Mouse (Mus musculus) mouse embryonic stem cell (cell line): ENCODE results near the gene Hax1.

Experiments
- in situ Hi-C, 2 experiments: fragments of 300-500 bp; cut with MboI; formaldehyde crosslinking; loops; 1 replicate in 1 of 2; 3 replicates in 1 of 2; pipeline ENCODE4 v1.14.3; 2019 to 2020; ENCODE audit warnings: low sequenced_read_pairs in 2 of 2, low pct_unique_long_range_greater_than_20kb in 1 of 2, mixed read lengths in 1 of 2; ENCODE audit not compliant: unreplicated experiment in 1 of 2

Hax1 gene

GRCm38 (mm10) chr3:89963926-89964739, 34.4 kb downstream of the Hax1 start:
- in situ Hi-C loops = no loop called here

- in situ Hi-C loops = no loop called here
These were observed 35.3 kb downstream of the Hax1 start, which contains the start of gene Atp8b2 for GRCm38 (mm10) chr3:89963221-89963763. TSS of gene Atp8b2 (minus strand) at chr3:89963508.

- in situ Hi-C loops = no loop called here
These were observed 35.8 kb downstream of the Hax1 start for GRCm38 (mm10) chr3:89962751-89963220.

- in situ Hi-C loops = no loop called here
These were observed 36.4 kb downstream of the Hax1 start for GRCm38 (mm10) chr3:89962059-89962750.

- in situ Hi-C loops = no loop called here
These were observed 37.1 kb downstream of the Hax1 start for GRCm38 (mm10) chr3:89961436-89961835.

GRCm38 (mm10) chr3:89960469-89960868, 38.1 kb downstream of the Hax1 start:
- in situ Hi-C loops = no loop called here

GRCm38 (mm10) chr3:89959435-89959834, 39.1 kb downstream of the Hax1 start:
- in situ Hi-C loops = no loop called here

- in situ Hi-C loops = no loop called here
These were observed 40.7 kb downstream of the Hax1 start for GRCm38 (mm10) chr3:89957880-89958279.

- in situ Hi-C loops = no loop called here
These were observed 42.2 kb downstream of the Hax1 start for GRCm38 (mm10) chr3:89956177-89956971.

- in situ Hi-C loops = no loop called here
These were observed 45.2 kb downstream of the Hax1 start for GRCm38 (mm10) chr3:89953420-89953819.

- in situ Hi-C loops = no loop called here
These were observed 49.9 kb downstream of the Hax1 start for GRCm38 (mm10) chr3:89948655-89949054.

GRCm38 (mm10) chr3:89948021-89948420, 50.6 kb downstream of the Hax1 start:
- in situ Hi-C loops = no loop called here
